Mouse (Mus musculus) midbrain, embryonic 14.5 days (tissue): ENCODE measurements around the gene Tmod1. TPM values are rescaled to one million over a fixed set of nuclear protein-coding genes. Genes with fewer than 3 reads are reported as not detected.

Experiments used
- ATAC-seq: fragments of 200-750 bp; cut with Nextera tagmentation; 2 replicates; pipeline ENCODE4 v1.8.0; 2017; ENCODE audit warnings: moderate number of reproducible peaks, moderate library complexity; ENCODE audit not compliant: low FRiP score, low TSS enrichment
- DNase-seq: peaks from one replicate; pipeline ENCODE4 v3.0.0-alpha.2; 2015
- H3K27ac ChIP-seq: fragments of 300-500 bp; sonication (generic); replicated peaks from 2 replicates; pipeline ENCODE4 v1.5.1; 2014; ENCODE audit warnings: mild to moderate bottlenecking, low read depth, low read length, moderate library complexity
- H3K27me3 ChIP-seq: fragments of 300-500 bp; sonication (generic); 2 replicates; pipeline ENCODE4 v1.6.1; 2014; ENCODE audit warnings: low read length, control low read depth, mixed read lengths; ENCODE audit not compliant: control insufficient read depth, insufficient read depth
- H3K36me3 ChIP-seq: fragments of 300-500 bp; sonication (generic); 2 replicates; pipeline ENCODE4 v1.6.1; 2014; ENCODE audit warnings: low read length, control low read depth; ENCODE audit not compliant: control insufficient read depth, insufficient read depth
- H3K4me1 ChIP-seq: fragments of 300-500 bp; sonication (generic); 2 replicates; pipeline ENCODE4 v1.6.1; 2014; ENCODE audit warnings: mild to moderate bottlenecking, antibody characterized with exemption, low read length, control low read depth; ENCODE audit not compliant: control insufficient read depth, insufficient read depth
- H3K4me2 ChIP-seq: fragments of 300-500 bp; sonication (generic); 2 replicates; pipeline ENCODE4 v1.6.1; 2014; ENCODE audit warnings: mild to moderate bottlenecking, low read length, moderate library complexity
- H3K4me3 ChIP-seq: fragments of 300-500 bp; sonication (generic); replicated peaks from 2 replicates; pipeline ENCODE4 v1.5.1; 2014; ENCODE audit warnings: low read depth, low read length
- H3K9ac ChIP-seq: fragments of 300-500 bp; sonication (generic); replicated peaks from 2 replicates; pipeline ENCODE4 v1.6.1; 2014; ENCODE audit warnings: mild to moderate bottlenecking, low read length, moderate library complexity
- H3K9me3 ChIP-seq: fragments of 300-500 bp; sonication (generic); 2 replicates; pipeline ENCODE4 v1.6.1; 2016; ENCODE audit warnings: low read length, control low read depth, mixed read lengths; ENCODE audit not compliant: control insufficient read depth
- WGBS: fragments of 180-500 bp; shearing (Covaris S2); extraction: QIAGEN DNeasy Blood & Tissue Kit; methylation state at CpG from one replicate; pipeline ENCODE4 v1.1.7; 2014; 5-methylcytosine and 5-hydroxymethylcytosine counted together
- polyA plus RNA-seq: library from polyadenylated mRNA; unstranded; fragments of >200 nt; fragmentation: Nextera tagmentation; extraction: Ambion mirVana; gene quantifications from 2 replicates; pipeline ENCODE4 v1.2.1, GENCODE M21; 2014

The Tmod1 gene
- polyA plus RNA-seq, 1 experiment from 2014 or later = 0.76 TPM

- DNase-seq (no peak), ATAC-seq (no peak)
- Histone ChIP-seq H3K4me3 (no peak overlapping the region), H3K27ac (no peak overlapping the region), H3K27me3 (peaks cover 30% of the 10 kb centered on the region), H3K4me1 (peaks cover 15% of the 10 kb centered on the region), H3K4me2 (no peak overlapping the region), H3K9ac (no peak overlapping the region), H3K36me3 (no peaks in the 10 kb centered on the region), H3K9me3 (no peaks in the 10 kb centered on the region)
- 39% methylated on average over 5 of the region's 5 CpGs for WGBS
These were observed 3.7 kb downstream of the Tmod1 start for GRCm38 (mm10) chr4:46042505-46042850.

- no peaks in the 10 kb centered on the region for H3K9me3 ChIP-seq
- ATAC-seq = no peak
- no peak overlapping the region for H3K4me3 ChIP-seq
- peaks cover 22% of the 10 kb centered on the region for H3K27me3 ChIP-seq
- no peak overlapping the region for H3K4me2 ChIP-seq
- no peaks in the 10 kb centered on the region for H3K36me3 ChIP-seq
- H3K27ac ChIP-seq = no peak overlapping the region
- H3K9ac ChIP-seq = no peak overlapping the region
- 90% methylated on average over 8 of the region's 8 CpGs for WGBS
- DNase-seq = no peak
- H3K4me1 ChIP-seq = peaks cover 15% of the 10 kb centered on the region
These were observed 4.6 kb downstream of the Tmod1 start for GRCm38 (mm10) chr4:46043361-46043760.

- H3K9ac ChIP-seq = no peak overlapping the region
- no peaks in the 10 kb centered on the region for H3K27me3 ChIP-seq
- DNase-seq = no peak
- no peak overlapping the region for H3K27ac ChIP-seq
- H3K4me2 ChIP-seq = no peak overlapping the region
- H3K36me3 ChIP-seq = no peaks in the 10 kb centered on the region
- 81% methylated on average over 4 of the region's 4 CpGs for whole genome bisulfite sequencing
- no peaks in the 10 kb centered on the region for H3K9me3 ChIP-seq
- no peak for ATAC-seq
- H3K4me1 ChIP-seq = no peaks in the 10 kb centered on the region
- no peak overlapping the region for H3K4me3 ChIP-seq
These were observed 9.2 kb downstream of the Tmod1 start for GRCm38 (mm10) chr4:46047971-46048370.

GRCm38 (mm10) chr4:46048418-46048817 is 9.7 kb downstream of the Tmod1 start:
- DNase-seq (no peak), ATAC-seq (no peak)
- H3K27ac ChIP-seq = no peak overlapping the region
- 87% methylated on average over 7 of the region's 7 CpGs for WGBS
- H3K9ac ChIP-seq = no peak overlapping the region
- H3K36me3 ChIP-seq = no peaks in the 10 kb centered on the region
- no peaks in the 10 kb centered on the region for H3K4me1 ChIP-seq
- no peaks in the 10 kb centered on the region for H3K27me3 ChIP-seq
- H3K9me3 ChIP-seq = no peaks in the 10 kb centered on the region
- no peak overlapping the region for H3K4me2 ChIP-seq
- H3K4me3 ChIP-seq = no peak overlapping the region

GRCm38 (mm10) chr4:46053323-46054107 is 14.8 kb downstream of the Tmod1 start:
- no peaks in the 10 kb centered on the region for H3K36me3 ChIP-seq
- no peak overlapping the region for H3K27ac ChIP-seq
- no peaks in the 10 kb centered on the region for H3K9me3 ChIP-seq
- H3K9ac ChIP-seq = no peak overlapping the region
- no peaks in the 10 kb centered on the region for H3K4me1 ChIP-seq
- H3K4me2 ChIP-seq = no peak overlapping the region
- H3K4me3 ChIP-seq = no peak overlapping the region
- 91% methylated on average over 9 of the region's 9 CpGs for WGBS
- ATAC-seq (no peak), DNase-seq (no peak)
- H3K27me3 ChIP-seq = no peaks in the 10 kb centered on the region

GRCm38 (mm10) chr4:46056163-46056562 is 17.4 kb downstream of the Tmod1 start:
- H3K27me3 ChIP-seq = no peaks in the 10 kb centered on the region
- WGBS = 71% methylated on average over 5 of the region's 5 CpGs
- no peaks in the 10 kb centered on the region for H3K4me1 ChIP-seq
- no peak overlapping the region for H3K27ac ChIP-seq
- no peak overlapping the region for H3K9ac ChIP-seq
- no peaks in the 10 kb centered on the region for H3K36me3 ChIP-seq
- DNase-seq (no peak), ATAC-seq (no peak)
- H3K9me3 ChIP-seq = no peaks in the 10 kb centered on the region
- H3K4me2 ChIP-seq = no peak overlapping the region
- no peak overlapping the region for H3K4me3 ChIP-seq

- ATAC-seq (no peak), DNase-seq (no peak)
These were observed 22.7 kb downstream of the Tmod1 start for GRCm38 (mm10) chr4:46061259-46061962.

GRCm38 (mm10) chr4:46063841-46064240 is 25.1 kb downstream of the Tmod1 start:
- no peaks in the 10 kb centered on the region for H3K9me3 ChIP-seq
- no peaks in the 10 kb centered on the region for H3K27me3 ChIP-seq
- WGBS = 82% methylated on average over 4 of the region's 4 CpGs
- H3K4me3 ChIP-seq = no peak overlapping the region
- no peaks in the 10 kb centered on the region for H3K4me1 ChIP-seq
- no peak overlapping the region for H3K9ac ChIP-seq
- no peak overlapping the region for H3K27ac ChIP-seq
- no peak for ATAC-seq
- DNase-seq = no peak
- no peak overlapping the region for H3K4me2 ChIP-seq
- H3K36me3 ChIP-seq = no peaks in the 10 kb centered on the region

More at GRCm38 (mm10) chr4:46061259-46061962, 22.7 kb downstream of the Tmod1 start:
- Histone ChIP-seq H3K4me1 (no peaks in the 10 kb centered on the region), H3K9ac (no peak overlapping the region), H3K4me2 (no peak overlapping the region), H3K4me3 (no peak overlapping the region), H3K36me3 (no peaks in the 10 kb centered on the region), H3K27me3 (no peaks in the 10 kb centered on the region), H3K27ac (no peak overlapping the region), H3K9me3 (no peaks in the 10 kb centered on the region)
- WGBS = 84% methylated on average over 12 of the region's 12 CpGs

- no peaks in the 10 kb centered on the region for H3K36me3 ChIP-seq
- no peak overlapping the region for H3K4me2 ChIP-seq
- WGBS = 65% methylated on average over 8 of the region's 8 CpGs
- H3K9me3 ChIP-seq = no peaks in the 10 kb centered on the region
- no peak overlapping the region for H3K4me3 ChIP-seq
- no peak for DNase-seq
- no peaks in the 10 kb centered on the region for H3K4me1 ChIP-seq
- no peak for ATAC-seq
- no peak overlapping the region for H3K27ac ChIP-seq
- no peaks in the 10 kb centered on the region for H3K27me3 ChIP-seq
- no peak overlapping the region for H3K9ac ChIP-seq
These were observed 25.5 kb downstream of the Tmod1 start for GRCm38 (mm10) chr4:46064263-46064662.
